Mouse (Mus musculus) right cerebral cortex, adult 2 months (tissue): ENCODE data around the gene Cerkl.
A peak's percentile ranks its signal among the peaks of the same experiment; 100 is the strongest.

Source experiments
- DNase-seq, 2 experiments: peaks; one replicate each; pipeline ENCODE4 v3.0.0; 2021 to 2022; ENCODE audit warnings: low spot score in 2 of 2

Gene Cerkl

DNA sequence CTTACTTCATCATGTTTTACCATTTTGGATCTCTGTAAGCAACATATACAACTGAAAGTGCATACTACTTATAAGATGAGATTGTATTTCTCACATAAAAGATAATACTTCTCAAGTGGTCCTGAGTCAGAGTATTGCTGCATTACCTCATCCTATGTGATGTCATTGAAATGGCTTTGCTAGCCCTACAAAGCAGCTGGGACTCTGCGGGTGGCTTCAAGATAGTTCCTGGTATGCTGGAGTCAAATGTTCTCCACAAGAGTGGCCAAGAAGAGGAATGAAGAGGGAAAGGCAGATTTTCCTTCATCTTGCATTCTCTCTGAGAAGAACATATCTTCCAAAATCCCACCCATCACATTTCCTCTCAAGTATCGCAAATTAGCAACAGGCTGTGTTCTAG is 13.2 kb downstream of the Cerkl start:
- no peak for DNase-seq

DNA sequence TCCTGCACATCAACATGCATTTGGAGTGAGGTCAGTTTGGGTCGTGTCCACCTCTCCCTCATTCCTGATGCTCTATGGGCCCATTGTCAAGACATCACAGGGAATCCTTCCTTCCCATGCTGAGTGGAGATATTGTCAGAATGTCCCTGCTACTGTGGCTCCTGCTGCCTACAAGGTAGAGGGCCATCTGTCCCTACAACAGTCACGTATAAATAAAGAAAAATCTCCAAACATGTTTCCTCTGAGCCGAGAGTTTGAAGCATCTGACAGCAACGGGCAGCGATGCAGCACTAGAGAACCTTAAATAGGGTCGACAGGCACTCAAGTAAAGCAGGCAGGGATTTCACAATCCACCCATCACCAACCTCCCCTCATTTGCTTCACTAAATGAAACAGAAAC is 13.7 kb downstream of the Cerkl start:
- DNase-seq = no peak

DNA sequence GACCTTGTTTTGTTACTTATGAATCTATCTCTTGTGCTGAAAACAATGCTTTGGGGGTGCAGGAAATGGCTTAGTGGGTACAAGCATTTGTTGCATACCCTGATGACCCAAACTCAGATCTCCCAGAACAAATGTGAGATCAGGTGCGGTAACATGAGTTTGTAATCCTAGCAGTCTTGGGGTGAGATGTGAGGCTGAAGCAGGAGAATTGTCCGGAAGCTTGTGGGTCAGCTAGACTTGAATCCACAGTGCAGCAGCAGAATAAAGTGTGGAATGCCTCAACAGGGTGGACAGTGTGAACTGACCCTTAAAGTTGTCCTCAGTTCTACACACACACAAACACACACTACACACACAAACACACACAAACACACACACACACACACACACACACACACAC is 14.4 kb downstream of the Cerkl start:
- DNase-seq = no peak

DNA sequence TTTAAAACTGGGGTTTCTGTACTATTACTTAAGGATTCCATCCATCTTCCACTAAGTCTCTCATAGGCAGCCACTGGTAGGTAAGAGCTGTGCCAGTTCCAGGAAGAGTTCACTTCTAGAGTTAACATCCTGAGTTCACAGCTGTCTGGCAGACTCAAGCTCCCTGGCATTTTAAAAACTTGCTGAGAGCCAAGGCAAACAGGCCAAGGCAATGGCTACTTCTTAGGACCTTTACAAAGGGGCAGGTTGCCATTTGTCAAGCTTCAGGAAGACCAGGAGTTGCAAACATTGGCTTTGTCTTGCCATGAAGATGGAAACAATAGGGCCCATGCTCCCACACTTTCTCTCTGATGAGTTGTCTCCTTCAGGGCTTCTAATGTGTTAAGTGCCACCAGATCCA is 26.5 kb downstream of the Cerkl start:
- no peak for DNase-seq

DNA sequence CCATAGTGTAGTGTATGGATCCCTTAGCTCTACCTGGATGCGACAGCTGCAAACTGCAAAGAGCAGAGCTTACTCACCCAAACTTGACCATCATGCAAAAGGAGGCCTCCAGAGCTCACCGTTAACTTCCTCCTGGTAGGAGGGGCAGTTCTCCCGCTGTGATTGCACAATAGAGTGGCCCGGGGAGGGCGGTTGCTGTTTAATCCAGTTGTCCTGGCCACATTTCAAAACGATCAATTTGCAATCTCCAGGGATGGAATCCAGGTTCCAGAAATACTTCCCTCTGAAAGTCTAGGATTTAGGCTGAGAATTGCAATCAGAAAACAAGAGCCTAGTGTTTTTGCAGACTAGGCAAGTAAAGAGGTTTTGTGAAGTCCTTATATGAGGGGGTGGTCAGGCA is 26.9 kb downstream of the Cerkl start:
- DNase-seq = no peak

DNA sequence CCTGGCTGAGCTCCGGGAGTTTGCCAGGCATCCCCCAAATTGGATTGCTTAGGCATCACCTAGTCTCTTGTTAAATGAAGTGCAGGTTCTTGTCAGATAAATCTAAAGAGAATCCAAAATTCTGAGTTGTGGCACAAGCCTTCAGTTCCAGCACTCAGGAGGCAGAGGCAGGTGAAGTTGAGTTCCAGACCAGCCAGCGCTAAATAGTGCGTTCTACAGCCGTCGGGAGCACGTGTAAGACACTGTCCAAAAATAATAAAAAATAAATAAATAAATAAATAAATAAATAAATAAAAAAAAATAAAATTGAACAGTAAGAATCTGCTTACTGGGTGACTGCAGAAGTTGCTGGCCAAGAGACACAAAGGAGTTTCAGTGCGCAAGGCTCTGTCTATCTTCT is 27.5 kb downstream of the Cerkl start:
- no peak for DNase-seq

DNA sequence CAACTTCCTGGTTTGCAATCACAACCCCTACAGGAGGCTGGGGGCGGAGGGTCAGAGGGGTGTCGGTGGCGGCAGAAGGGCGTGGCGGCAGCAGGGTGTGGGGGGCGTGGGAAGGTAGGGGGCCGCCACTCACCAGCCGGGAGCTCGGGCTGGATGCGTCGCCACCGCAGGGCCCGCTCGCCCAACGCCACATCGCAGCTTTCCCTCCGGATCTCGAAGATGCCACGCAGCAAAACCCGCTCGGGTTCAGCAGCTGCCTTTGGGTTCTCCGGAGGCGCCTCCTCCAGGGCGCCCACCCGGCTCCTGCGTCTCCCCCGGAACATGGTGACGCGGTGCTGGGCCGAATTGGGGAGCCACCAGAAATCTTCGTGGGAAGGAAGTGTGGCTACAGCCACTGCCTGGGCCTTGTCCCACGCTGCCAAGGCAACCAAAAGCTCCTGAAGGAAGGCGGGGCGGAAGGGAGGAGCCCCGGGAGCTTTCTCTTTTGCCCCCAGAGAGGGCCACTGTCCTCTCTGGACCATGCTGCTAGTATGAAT is 27.9 kb downstream of the Cerkl start:
- peak; percentile 35 to 53 for DNase-seq

DNA sequence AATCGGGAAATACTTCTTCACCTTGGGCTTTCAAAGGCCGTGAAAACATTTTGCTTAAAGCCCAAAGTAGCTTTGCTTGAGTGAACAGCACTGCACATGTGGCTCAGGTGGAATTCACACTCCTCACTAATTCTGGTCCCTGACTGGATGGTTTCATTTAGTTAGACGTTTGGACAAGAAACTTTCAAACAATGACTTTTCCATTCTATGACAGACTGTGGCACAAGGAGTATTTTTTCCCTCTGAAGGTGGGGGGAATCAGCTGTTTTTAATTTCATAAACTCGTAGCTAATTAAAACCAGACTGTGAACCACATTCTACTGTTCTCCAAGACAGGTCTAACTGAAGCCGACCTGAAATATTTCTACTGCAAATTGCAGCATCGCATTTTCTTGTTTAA is 28.6 kb downstream of the Cerkl start:
- DNase-seq = no peak

DNA sequence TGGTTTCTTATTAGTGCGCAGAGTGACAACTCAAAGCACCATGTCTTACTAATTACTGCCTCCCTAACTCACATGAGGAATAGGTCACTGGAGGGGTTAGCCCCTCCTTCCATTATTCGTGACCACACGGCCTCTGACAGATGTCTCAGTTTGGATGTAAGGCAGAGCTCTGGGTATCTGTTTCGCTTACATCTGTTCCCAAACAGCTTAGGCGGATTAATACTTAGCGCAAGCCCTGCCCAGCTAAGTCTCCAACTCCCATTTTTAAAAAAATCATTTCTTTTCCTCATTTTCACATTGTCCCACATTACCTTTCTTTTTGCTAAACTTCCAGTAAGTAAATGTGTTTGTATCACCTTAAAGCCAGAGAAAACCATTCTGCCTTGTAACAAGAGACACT is 34.9 kb downstream of the Cerkl start:
- DNase-seq = no peak

DNA sequence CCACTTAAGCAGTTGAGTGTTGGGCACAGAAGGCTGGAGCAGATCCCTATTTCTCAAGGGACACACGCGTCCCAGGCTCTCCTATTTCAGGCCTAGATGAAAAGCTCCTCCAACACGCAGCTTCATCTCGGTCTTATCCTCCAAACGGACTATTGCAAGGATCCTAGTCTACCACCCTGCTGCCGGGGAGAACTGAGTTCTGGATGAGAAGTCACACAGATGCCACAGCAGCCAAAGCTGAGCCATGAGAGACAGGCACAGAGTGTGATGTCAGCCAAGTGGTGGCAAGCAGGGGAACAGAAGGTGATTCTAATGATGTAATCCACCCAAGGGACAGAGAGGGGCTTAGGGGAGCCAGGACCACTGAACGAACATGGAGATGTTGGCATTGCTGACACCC is 42.1 kb downstream of the Cerkl start:
- no peak for DNase-seq

DNA sequence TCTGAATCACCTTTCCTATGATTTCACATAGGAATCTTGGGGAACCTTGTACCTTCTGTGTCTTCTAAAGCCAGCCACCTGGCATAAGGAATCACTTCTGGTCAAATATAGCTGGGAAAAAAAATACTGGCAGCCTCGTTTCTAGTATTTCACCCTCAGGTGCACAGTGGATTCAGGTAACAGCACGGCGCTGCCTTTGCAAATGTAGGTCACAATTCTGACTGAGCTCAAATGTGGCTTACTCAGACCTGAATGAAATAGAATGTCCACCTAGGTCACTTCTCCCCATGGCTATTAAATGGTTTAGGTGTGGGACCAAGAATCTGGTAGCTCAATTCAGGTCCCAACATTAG is 45.7 kb downstream of the Cerkl start:
- no peak for DNase-seq

DNA sequence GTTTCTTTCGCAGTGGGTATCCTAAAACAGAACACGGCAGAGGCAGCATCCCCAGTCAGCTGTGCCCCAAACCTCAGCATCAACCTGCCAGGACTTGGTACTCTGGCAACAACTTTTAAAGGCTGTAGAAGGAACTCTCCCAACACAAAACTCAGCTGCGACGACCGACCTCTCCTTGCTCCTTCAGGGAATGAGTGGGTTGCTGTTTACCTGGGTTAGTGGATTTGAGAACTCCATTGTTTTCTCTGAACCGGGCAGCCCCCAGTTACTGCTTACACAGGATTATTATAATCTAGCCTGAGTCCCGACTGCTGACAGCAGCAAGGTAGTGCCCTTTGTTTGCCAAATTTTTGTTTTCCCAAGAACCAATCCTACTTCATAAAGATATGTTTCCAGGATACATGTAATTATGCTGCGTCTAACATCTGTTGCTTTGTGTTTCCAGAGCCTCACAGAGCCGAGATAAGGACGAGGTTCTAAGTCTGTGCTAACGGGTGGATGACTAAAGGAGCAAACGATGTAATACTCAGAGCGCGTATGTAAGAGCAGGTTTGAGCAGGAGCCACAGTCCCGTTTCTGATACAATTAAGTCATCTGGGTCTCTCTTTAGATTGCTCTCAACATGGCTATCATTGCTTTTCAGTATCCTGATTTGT is 46.2 kb downstream of the Cerkl start:
- no peak for DNase-seq

DNA sequence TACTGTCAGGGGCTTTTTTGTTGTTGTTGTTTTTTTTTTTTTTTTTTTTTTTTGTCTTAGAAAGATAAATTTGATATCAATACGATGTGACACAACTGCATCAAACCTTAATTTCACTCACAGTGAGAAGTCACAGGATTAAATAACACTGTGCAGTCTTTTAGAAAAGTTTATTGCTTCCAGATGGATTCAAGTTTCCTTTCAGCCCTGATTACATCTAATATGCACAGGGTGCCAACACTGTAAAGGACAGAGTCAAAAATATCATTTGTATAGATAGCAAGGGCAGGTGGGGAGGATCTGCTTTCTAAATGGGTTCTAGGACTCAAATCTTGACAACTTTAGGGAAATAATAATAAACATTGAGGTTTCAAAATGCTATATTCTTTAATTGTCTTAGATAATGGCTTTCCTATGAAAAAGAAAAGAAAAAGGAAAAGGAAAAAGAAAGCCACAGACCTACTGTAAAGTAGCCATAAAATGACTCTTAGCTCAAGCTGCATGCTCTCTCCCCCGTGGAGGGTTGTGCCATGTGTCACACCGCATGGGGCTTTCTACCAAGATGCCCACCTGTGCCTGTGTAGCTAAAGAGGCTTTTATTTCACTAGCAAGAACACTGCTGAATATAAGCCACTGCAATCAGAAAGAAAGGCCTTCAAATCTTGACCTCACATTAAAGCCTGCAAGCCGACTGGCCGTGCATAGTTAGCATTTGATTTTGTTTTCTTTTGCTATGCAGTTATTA is 50.8 kb downstream of the Cerkl start:
- no peak for DNase-seq

DNA sequence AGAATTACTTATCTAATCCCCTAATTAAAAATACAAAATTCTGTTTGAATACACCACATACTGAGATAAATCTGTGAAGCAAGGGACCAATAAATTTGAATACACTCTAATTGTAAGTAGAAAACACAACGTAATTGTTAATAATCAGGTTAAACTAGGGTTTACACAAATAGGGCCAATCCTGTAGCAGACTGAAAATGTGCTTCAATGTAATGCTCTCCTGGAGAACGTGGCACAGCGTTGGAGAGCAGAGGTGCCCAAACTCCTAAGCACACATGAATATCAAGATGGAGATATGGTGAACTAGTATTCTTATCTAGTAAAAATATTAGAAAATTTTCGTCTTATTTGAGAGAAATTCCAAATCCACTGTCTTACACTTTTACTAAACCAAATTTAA is 56.5 kb downstream of the Cerkl start:
- DNase-seq = no peak

DNA sequence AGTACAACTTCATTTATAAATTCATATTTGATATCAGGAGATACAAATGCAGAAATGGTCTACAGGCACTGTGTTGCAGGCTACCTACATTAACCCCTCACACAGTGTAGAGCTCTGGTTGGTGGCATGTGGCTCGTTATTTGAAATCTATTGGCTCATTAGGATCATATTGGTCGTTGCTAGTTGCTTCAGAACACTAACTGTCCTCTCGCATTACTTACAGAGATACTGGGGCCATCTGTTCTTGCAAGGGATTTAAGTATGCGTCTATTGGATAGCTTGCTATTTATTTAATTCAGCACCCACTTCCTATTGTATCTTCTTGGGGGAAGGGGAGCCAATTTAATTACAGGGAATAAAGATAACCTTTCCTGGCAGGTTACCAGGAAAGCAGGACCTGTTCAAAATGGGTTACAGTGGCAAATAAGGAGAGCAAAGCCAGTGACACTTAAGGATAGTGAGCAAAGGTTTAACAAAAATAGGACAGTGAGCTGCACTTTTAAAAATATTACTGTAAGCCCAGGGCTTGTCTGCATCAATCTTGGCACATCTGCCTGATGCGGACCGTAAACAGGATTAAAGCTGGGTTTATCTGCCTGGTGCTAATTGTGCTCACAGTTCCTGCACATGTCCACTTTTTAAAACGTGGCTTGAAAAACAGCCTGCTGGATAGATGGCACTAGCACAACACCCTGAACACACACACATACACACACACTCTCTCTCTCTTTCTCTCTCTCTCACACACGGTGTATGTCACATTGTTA is 57.2 kb downstream of the Cerkl start:
- DNase-seq = no peak

DNA sequence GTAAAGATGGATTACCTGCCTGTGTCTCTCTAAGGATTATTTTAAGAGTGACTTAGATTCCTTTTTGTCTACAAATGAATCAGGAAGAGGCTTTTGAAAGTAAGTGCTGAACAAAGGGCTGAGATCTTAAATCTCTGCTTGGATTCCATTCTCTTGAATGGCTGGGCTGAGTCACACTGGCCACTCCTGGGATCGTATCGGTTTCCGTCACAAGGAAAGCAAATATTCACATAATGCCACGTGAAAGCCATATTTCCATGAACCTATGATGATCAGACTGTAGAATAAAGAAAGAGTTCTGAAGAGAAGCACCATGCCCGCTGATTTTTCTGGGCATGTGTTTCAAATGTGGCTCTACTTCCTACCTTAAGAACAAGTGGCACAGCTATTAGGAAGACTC is 57.8 kb downstream of the Cerkl start:
- no peak for DNase-seq

DNA sequence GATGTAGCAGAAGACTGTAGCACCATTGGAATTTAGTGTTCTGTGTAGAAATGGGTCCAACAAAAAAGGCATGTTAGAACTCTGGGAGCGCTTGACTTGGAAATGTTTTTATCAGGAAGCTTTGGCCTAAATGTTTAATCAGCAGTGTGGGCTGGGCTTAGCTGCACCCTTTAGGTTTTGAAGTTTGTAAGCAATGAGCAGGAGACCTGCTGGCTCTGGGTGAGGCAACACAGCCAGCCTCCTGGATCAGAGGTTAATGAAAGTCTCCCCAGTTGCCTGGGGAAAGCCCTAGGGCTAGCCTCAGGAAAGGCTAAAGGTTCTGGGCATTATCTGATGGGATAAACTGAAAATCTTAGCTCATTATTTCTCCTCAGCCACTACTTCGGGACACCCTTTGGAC is 58.2 kb downstream of the Cerkl start:
- DNase-seq = no peak

DNA sequence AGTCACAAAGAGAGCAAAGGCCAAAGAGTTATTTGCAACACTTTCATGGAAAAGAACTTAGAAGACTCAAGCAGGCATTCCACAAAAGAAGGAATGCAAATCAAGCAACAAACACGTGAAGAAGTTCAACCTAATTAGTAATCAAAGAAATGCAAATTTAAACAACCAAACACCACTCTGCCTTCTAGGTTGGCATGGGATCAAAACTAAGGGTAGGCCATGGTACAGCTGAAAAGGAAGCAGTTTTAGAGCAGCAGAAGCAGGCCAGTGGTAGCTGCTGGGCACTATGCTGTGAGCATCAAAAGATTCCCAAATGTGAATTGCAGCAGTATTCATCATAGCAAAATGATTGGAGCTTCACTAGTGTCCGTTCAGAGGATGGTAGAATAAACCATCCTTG is 59.5 kb downstream of the Cerkl start:
- DNase-seq = no peak

DNA sequence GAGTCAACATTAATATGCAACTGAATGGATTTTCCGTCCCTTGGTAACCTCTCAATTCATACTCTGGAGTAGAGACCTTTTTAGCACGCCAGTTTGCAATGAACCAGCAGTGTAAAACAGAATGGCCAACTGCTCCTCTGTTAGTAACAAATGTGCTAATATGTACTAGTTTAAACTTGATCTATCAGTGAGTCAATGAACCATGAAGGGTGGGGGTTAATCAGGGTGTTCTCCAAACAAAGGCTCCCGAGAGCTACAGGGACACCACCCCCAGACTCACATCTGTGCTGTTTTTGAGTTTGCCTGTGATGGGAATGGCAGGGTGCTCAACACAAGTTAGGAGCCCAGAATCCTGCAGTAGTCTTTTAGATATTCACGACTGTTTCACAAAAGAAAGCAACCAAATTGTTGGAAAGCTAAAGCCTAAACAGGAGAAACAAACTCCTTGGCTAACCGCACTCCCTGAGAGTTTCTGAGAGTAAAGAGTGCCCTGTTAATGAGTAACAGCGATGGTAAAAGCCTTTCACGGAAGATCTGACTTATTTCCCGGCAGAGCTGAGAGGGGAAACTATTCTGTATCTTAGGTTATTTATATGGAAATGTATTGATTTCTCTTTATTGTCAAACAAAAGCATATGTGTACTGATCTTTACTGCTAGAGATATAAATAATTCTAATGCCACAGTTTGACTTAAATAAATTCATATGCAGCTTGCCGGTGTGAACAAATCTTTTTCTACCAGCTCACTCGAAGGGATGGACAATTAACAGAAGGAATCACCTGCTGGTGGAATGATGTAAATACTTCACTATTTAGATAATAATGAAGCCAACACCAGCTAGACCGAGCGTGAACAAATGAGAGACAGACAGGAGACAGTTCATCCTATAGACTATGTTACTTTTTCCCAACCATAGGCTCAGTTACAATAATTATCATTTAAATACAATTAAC is 77.2 kb downstream of the Cerkl start:
- DNase-seq = no peak

DNA sequence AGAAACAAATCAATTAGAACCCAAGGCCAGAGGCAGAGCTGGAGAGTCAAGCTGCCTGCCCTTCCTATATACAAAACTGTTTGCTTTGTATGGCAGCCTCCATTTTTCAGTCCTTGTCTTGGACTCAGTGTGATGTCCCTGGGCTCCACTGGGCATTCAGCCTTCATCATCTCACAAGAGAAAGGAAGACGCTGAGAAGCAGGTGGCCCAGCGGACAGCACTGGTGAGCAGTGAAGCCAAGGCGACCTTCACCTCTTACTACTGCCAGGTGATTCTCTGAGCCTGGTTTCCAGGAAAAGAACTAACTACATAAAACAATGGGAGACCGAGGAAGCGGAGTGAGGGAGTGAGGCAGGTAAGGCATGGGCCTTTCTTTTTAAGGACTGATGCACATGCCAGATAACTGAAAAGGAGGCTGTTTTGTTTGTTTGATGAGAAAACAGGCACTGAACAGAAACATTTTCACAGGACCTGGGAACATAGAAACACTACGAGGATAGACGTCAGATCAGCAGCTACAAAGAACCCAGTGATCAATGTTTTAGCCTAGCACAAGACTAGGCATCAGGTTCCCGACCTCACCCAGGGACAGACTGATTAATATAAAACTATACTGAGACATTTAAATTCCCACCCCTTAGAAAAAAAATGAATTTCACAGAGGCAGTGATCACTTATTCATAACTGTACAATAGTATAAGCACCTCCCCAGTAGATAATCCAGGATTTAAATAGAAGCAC is 78.1 kb downstream of the Cerkl start:
- DNase-seq = no peak
